Mouse (Mus musculus): ENCODE measurements around the gene Tmem50b. TPM values are rescaled to one million over a fixed set of nuclear protein-coding genes. Genes with fewer than 3 reads are reported as not detected.

The Tmem50b gene
- total RNA-seq, 1 experiment from 2014 or later, result 11.6 TPM

DNA sequence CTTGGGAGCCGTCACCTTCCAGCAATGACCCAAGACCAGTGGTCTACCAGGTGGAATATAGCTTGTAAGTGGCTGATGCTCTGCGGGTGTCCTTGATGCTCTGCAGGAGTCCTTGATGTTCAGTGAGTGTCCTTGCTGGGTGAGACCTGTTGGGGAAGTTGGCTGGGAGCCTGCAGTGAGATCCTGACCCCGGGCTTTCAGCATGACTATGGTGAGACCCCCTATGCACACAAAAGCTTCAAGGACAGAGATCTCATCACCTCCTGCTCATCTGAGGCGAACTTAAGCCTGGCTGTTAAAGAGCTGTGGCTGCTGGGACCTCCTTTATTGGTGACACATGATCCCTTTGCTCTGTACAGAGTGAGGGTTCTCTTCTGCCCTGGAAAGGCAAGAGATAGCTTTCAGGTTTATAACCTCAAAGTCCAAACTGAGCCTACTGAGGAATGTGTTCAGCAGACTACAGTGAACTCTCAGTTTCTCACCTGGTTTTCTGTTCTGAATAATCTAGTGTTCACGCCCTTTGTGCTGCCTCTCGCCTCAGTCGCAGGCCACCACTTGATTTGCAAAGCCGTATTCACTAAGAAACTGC is 42.5 kb downstream of the Tmem50b start:
- no peak for ATAC-seq (replicated peaks in 1 of 2; ENCODE audit: insufficient read depth in 1 of 2, low FRiP score in 2 of 2, low TSS enrichment in 1 of 2, low read depth in 1 of 2, poor library complexity in 2 of 2, severe bottlenecking in 2 of 2)

DNA sequence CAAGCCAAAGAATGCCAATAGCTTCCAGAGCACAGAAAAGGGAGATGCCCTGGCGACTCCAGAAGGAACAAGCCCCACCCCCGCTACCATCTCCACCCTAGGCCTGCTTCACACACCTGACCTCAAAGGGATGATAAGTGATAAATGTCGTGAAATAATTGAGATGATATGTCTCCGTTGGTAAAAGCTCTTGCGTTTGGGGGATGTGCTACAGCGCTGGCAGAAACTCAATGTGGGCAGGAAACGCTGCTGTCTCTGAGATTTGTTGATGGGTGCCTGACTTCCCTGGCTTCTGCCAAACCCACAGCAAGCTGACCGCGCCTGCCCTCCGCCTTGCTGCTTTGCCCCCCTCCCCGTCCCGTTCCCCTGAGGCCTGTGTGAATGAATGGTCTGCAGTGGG is 44.0 kb downstream of the Tmem50b start:
- peak; percentile 63 to 84 for ATAC-seq (replicated peaks in 1 of 2; ENCODE audit: insufficient read depth in 1 of 2, low FRiP score in 2 of 2, low TSS enrichment in 1 of 2, low read depth in 1 of 2, poor library complexity in 2 of 2, severe bottlenecking in 2 of 2)

DNA sequence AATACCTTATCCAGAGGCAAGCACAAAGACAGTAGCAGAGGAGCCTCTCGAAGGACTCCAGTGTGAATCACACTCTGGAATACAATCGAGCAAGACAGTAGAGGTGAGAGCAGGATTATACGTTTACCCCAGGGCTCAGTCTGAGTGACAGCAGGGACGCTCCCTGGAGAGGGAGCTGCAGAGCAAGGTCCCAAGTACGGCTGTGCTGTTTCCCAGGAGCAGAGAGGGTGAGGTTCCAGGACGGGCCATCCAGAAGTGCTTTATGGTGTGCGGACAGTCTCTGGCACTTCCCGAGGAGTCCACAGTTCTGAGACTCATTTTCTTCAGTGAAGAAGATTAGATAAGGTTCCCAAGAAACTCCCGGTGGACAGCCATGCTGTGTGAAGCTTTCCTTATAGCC is 45.5 kb downstream of the Tmem50b start:
- ATAC-seq (replicated peaks in 1 of 2; ENCODE audit: insufficient read depth in 1 of 2, low FRiP score in 2 of 2, low TSS enrichment in 1 of 2, low read depth in 1 of 2, poor library complexity in 2 of 2, severe bottlenecking in 2 of 2), result no peak

DNA sequence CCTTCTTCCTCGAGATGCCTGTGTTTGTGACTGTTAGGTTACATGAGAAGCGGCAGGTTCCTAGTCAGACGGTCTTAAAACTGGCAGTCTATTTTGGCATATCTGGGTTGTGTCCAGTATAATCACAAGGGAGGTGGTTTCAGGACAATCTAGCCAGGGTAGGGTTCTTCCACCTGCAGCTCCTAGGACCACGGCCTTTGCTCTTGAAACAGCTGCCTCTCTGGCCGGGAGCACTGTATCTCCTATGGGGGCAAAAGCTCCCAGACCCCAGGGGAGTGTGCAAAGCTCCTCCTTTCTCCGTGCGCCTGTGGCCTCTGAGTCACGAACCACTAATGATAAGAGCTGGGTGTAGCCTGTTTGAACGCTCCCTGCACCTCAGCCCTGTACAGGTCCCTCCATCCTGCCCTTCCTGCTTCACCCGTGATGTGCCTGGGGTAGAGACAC is 46.5 kb downstream of the Tmem50b start:
- ATAC-seq (replicated peaks in 1 of 2; ENCODE audit: insufficient read depth in 1 of 2, low FRiP score in 2 of 2, low TSS enrichment in 1 of 2, low read depth in 1 of 2, poor library complexity in 2 of 2, severe bottlenecking in 2 of 2), result no peak

DNA sequence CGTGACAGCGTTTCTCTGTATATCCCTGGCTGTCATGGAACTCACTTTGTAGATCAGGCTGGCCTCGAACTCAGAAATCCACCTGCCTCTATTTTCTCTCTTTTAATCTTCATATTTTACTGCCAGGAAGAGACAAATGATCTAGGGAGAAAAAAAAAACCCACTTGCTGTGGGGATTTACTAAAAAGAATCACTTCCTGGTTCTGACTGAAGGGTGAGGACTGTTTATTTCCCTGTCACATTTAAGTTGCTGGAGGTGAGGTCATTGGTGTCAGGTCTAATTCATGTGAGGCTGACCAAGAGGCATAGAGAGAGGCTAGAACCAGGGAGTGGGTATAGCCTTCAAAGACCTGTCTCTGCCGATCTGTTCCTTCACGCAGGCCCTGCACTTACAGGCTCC is 48.0 kb downstream of the Tmem50b start:
- ATAC-seq (replicated peaks in 1 of 2; ENCODE audit: insufficient read depth in 1 of 2, low FRiP score in 2 of 2, low TSS enrichment in 1 of 2, low read depth in 1 of 2, poor library complexity in 2 of 2, severe bottlenecking in 2 of 2), result no peak

DNA sequence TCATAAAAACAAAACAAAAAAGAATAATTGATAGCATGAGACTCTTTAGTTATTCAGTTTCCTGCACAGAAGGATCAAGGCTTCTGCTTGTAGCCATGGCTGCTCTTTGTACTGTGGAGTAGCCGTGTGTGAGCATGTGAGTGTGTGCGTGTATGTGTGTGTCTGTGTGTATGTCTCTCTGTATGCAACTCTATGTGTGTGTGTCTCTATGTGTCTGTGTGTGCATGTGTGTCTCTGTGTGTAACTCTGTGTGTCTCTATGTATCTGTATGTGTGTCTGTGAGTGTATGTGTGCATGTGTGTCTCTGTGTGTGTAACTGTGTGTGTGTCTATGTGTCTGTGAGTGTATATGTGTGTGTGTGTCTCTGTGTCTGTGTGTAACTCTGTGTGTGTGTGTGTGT is 48.6 kb downstream of the Tmem50b start:
- no peak for ATAC-seq (replicated peaks in 1 of 2; ENCODE audit: insufficient read depth in 1 of 2, low FRiP score in 2 of 2, low TSS enrichment in 1 of 2, low read depth in 1 of 2, poor library complexity in 2 of 2, severe bottlenecking in 2 of 2)

DNA sequence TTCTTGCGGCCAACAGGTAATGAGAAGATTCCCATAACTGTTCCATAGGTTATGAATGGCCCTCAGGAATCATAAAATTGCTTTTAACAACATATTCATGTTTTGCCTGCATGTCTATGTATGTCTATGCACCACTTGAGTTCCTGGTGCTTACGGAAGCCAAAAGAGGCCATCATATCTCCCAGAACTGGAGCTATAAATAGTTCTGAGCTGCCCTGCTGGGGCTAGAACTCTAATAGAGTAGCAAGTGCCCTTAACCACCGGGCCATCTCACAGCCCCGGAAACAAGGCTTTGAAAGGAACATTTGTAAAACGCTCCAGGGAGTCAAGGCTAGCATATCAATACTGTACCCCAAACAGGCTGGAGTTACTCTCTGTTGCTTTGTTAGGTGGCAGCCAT is 49.0 kb downstream of the Tmem50b start:
- ATAC-seq (replicated peaks in 1 of 2; ENCODE audit: insufficient read depth in 1 of 2, low FRiP score in 2 of 2, low TSS enrichment in 1 of 2, low read depth in 1 of 2, poor library complexity in 2 of 2, severe bottlenecking in 2 of 2), result no peak

DNA sequence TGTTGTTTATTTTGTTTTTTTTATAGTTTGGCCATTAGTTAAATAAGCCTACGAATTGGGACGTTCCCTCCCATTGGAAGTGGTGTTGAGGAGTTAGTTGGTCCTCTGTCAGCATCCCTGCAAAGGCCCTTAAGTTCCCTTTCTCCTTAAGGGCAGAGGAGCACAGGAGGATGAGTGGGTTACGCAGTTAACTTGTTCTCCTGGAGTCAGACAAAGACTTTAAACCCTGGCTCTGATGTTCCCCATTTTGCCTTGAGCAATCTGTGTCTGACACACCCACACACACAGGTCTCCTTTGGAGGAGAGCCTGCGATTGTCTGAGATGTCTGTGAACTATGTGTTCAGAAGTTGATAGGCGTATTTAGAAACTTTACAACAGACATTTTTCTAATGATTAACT is 49.6 kb downstream of the Tmem50b start:
- peak in 1 of 2 experiments; percentile 16; a peak in 1 of 4 replicates for ATAC-seq (replicated peaks in 1 of 2; ENCODE audit: insufficient read depth in 1 of 2, low FRiP score in 2 of 2, low TSS enrichment in 1 of 2, low read depth in 1 of 2, poor library complexity in 2 of 2, severe bottlenecking in 2 of 2)

DNA sequence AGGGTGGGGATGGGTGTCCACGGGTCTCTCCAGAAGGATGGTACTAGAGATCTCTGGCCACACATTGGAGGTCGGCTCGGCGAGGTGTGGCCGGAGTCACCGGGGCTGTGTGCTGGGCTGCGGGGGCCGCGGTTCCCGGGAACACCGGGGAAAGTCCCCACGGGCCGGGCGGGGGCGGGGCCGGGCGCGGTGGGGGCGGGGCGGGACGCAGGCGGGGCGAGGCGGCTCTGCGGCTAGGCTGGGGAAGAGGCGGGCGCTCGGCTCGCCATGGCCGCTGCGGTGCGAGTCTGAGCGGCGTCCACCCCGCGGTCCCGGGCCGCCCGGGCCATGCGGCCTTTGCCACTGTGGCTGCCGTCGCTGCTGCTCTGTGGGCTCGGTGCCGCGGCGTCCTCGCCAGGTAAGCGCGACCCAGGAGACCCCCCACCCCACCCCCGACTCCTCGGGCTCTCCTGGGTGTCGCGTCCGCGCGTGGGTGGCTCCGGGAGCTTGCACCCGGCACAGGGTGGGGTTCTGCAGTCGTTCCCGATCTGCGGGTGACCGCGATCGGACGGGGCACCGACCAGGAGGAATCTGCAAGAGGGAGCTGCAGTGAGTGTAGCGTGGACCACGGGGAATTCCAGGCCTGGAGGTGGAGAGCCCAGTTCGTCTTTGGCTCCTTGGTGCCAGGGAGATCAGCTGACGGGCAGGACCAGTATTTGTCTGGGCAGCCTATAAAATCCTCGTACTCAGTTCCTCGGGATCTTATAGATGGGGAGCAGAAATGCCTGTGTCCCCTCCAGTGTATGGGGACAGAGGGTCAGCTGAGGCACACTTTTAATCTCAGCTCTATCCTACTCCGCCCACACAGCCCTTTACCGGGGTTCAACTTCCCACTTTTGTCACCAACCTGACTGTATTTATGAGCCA is 50.5 kb downstream of the Tmem50b start, which contains the start of gene Ifngr2:
Gene Ifngr2 (plus strand): TSS at position 237 of the 906 bp plus-strand sequence.
- peak in 1 of 2 experiments; percentile 23; a peak in 1 of 4 replicates for ATAC-seq (replicated peaks in 1 of 2; ENCODE audit: insufficient read depth in 1 of 2, low FRiP score in 2 of 2, low TSS enrichment in 1 of 2, low read depth in 1 of 2, poor library complexity in 2 of 2, severe bottlenecking in 2 of 2)

DNA sequence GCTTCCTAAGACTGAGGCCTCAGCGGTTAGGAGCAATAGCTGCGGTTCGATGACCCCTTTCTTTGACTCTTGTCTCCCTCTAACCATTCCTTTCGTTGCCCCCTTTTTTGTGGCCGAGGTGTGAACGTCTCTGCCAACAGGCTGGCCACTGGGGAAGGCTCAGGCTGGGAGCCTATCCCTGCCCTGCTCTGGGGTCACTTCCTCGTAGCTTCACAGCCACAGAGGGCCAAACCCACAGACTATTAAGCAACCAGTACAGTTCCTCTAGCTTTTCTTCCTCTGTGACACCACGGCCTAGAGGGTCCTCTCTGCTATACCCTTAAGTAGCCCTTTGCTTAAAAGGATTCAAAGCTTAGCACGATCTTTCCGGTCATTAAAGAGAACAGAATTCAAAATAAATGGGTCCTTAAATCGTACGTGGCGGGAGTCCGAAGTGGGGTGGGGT is 51.2 kb downstream of the Tmem50b start:
- peak; percentile 79 for ATAC-seq (replicated peaks in 1 of 2; ENCODE audit: insufficient read depth in 1 of 2, low FRiP score in 2 of 2, low TSS enrichment in 1 of 2, low read depth in 1 of 2, poor library complexity in 2 of 2, severe bottlenecking in 2 of 2)

DNA sequence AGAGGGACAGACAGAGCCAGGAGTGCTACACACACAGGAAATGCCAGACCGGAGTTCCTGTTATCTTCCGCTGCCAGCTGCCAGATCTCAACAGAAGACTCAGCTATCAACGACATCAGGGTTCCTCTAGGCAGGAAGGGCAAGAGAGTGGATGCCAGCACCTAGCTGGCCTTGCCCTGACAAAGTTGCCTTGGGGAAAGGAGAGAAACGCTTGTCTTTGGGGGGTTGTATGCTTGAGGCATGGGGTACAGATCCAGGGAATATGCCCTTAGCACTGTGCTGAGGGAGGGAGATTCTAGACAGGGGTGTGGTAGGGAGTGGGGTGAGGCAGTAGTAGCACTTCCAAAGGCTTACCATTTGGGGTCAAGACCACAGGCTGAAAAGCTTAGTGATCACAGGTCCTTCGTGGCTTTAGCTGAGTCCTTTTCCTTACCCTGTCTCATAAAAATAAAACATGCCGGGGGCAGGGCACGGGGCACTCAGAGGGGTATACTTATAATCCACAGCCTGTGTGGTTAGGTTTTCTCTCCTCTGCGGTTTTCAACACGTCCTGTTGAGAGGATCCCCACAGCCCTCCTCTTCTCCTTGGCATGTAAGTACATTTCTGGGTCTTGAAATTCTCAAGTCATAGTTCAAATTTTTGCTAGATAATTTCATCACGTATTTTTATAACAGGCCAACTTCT is 51.9 kb downstream of the Tmem50b start:
- peak; percentile 75 to 78 for ATAC-seq (replicated peaks in 1 of 2; ENCODE audit: insufficient read depth in 1 of 2, low FRiP score in 2 of 2, low TSS enrichment in 1 of 2, low read depth in 1 of 2, poor library complexity in 2 of 2, severe bottlenecking in 2 of 2)

DNA sequence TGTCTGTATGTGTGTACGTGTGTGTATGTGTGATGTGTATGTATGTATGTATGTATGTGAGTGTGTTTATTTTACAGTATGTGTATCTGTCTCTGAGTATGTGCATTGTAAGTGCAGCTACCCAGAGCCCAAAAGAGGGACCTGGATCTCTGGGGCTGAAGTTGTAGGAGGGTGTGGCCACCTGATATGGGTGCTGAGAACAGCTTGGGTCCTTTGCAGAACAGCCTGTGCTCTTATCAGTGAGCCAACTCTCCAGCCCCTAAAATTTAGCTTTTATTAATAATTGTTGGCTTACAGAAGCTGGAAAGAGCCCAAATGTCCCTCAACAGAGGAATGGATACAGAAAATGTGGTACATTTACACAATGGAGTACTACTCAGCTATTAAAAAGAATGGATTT is 54.0 kb downstream of the Tmem50b start:
- ATAC-seq (replicated peaks in 1 of 2; ENCODE audit: insufficient read depth in 1 of 2, low FRiP score in 2 of 2, low TSS enrichment in 1 of 2, low read depth in 1 of 2, poor library complexity in 2 of 2, severe bottlenecking in 2 of 2), result no peak

DNA sequence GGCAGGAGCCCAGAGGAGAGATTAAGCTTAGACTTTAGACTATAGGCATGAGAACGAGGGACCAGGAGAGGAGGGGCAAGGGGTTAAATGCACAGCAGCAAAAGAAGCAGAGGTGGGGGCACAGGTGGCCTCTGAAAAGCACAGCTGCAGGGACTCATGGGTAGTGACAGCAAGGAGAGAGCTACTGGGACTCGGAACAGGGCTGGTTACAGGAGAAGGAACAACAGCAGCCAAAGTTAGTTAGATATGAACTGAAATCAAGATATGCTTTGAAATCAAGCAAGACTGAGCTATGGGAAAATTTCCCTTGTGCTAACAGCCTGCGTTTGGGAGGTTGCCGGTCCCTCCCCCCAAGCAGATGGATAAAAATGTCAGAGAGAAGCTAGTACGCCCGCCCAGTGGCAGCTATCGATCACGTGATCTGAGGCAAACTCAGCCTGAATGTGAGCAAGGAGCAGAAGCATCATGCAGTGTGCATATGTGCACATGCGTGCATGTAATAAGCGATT is 56.0 kb downstream of the Tmem50b start:
- no peak for ATAC-seq (replicated peaks in 1 of 2; ENCODE audit: insufficient read depth in 1 of 2, low FRiP score in 2 of 2, low TSS enrichment in 1 of 2, low read depth in 1 of 2, poor library complexity in 2 of 2, severe bottlenecking in 2 of 2)

DNA sequence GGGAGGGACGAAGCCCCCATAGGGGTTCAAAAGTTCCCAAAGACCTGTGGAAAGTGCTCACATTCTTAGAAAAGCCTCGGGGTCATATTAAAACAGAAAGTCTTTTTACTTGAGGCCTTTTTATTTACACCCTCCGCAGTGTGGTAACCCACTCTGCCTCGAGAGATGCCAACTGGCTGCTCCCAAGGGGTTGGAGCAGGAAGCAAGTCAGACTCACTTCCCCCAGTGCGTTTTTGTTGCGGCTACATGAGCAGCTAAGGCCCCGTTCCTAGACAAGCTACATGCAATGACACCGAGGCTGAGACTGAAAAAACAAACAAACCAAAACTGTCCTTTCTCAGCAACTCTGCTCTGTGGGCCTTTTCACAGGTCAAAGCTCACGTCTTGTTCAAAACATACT is 59.1 kb downstream of the Tmem50b start:
- peak; percentile 47 to 62 for ATAC-seq (replicated peaks in 1 of 2; ENCODE audit: insufficient read depth in 1 of 2, low FRiP score in 2 of 2, low TSS enrichment in 1 of 2, low read depth in 1 of 2, poor library complexity in 2 of 2, severe bottlenecking in 2 of 2)

DNA sequence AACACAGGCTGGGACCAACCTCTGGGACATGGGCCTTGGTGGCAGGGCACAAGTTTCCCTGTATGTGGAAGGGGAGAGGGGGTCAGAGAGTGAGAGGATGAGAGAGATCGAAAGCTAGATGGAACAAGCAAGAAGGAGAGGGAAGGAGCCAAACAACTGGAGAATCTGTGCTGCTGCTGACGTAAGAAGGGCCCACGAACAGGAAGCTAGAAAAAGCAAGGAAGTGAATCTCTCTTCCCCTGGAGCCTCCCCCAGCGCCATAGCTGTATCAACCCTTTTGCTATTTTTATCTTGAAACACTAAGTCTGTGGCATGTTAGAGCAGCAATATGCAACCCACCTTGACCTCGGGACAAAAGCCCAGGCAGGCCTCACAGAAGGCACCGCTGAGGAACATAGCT is 59.5 kb downstream of the Tmem50b start:
- ATAC-seq (replicated peaks in 1 of 2; ENCODE audit: insufficient read depth in 1 of 2, low FRiP score in 2 of 2, low TSS enrichment in 1 of 2, low read depth in 1 of 2, poor library complexity in 2 of 2, severe bottlenecking in 2 of 2), result peak; percentile 39 to 55

DNA sequence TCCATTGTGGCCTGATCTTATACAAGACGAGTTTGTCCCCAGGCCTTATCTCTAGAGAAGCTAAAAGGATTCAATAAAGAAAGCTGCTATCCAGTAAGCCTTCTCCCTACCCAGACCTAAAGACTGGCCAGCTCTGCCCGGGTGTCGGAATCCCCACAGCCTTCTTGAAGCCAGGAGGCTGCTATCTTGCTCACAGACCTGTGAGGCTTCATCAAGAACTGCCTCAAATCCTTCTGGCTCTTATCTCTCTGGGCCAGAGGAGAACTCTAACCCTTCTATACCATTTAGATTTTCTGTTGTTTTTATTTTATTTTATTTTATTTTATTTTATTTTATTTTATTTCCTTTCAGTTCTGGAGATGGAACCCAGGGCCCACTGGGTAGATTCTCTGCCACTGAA is 60.5 kb downstream of the Tmem50b start:
- no peak for ATAC-seq (replicated peaks in 1 of 2; ENCODE audit: insufficient read depth in 1 of 2, low FRiP score in 2 of 2, low TSS enrichment in 1 of 2, low read depth in 1 of 2, poor library complexity in 2 of 2, severe bottlenecking in 2 of 2)

DNA sequence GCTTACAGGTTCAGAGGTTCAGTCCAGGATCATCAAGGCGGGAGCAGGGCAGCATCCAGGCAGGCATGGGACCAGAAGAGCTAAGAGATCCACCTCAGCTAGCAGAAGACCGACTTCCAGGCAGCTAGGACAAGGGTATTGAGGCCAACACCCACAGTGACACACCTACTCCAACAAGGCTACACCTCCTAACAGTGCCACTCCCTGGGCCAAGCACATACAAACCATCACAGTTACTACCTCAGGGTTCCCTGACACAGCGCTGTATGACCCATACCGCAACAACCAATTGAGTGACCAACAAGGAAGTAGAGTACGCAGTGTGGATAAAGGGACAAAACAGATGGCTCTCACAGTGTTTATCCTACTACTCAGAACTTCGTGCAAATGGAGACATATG is 61.2 kb downstream of the Tmem50b start:
- ATAC-seq (replicated peaks in 1 of 2; ENCODE audit: insufficient read depth in 1 of 2, low FRiP score in 2 of 2, low TSS enrichment in 1 of 2, low read depth in 1 of 2, poor library complexity in 2 of 2, severe bottlenecking in 2 of 2), result no peak

DNA sequence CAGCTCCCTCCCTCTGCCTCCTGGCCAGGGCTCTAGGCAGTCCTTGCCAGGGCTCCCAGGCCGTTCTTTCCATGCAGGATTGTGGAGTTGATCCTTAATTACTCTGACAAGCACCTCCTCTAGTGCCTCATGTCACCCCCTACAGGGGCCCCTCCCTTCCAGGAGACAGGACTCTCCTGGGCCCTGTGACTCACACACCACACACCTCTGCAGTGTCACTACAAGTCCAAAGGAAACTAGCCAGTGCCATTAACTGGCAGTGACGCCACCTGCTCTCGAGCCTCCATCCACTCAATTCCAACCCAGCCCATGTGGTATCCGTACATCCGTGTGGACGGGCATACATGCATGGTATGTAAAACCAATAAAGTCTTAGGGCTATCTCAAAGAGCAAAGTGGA is 62.7 kb downstream of the Tmem50b start:
- ATAC-seq (replicated peaks in 1 of 2; ENCODE audit: insufficient read depth in 1 of 2, low FRiP score in 2 of 2, low TSS enrichment in 1 of 2, low read depth in 1 of 2, poor library complexity in 2 of 2, severe bottlenecking in 2 of 2), result no peak

Measured in hematopoietic stem cell, adult 5-6 weeks (primary cell).